Mouse (Mus musculus): ENCODE results near the gene Proser3.
"Not testable (repeated sequence)": the region's sequence is repeated elsewhere in the genome, so short reads cannot be mapped to it uniquely, and the experiment has no call there.

Proser3 gene

GRCm38 (mm10) chr7:30550603-30551002, 1.5 kb downstream of the Proser3 start:
- ATAC-seq (ENCODE audit: insufficient number of reproducible peaks, low FRiP score, low TSS enrichment): no peak

- no peak for ATAC-seq (ENCODE audit: insufficient number of reproducible peaks, low FRiP score, low TSS enrichment)
These were observed 2.2 kb downstream of the Proser3 start for GRCm38 (mm10) chr7:30549880-30550279.

GRCm38 (mm10) chr7:30544327-30544726, 7.8 kb downstream of the Proser3 start:
- ATAC-seq (ENCODE audit: insufficient number of reproducible peaks, low FRiP score, low TSS enrichment): no peak

GRCm38 (mm10) chr7:30540572-30540971, 11.5 kb downstream of the Proser3 start:
- no peak for ATAC-seq (ENCODE audit: insufficient number of reproducible peaks, low FRiP score, low TSS enrichment)

- peak; percentile 74; the same call in 1 of the 2 replicates for ATAC-seq (ENCODE audit: insufficient number of reproducible peaks, low FRiP score, low TSS enrichment)
These were observed 17.2 kb downstream of the Proser3 start, which contains the start of gene Arhgap33 for GRCm38 (mm10) chr7:30534633-30535577. Arhgap33 (minus strand) TSS chr7:30535060.

- ATAC-seq (ENCODE audit: insufficient number of reproducible peaks, low FRiP score, low TSS enrichment): no peak
These were observed 18.0 kb downstream of the Proser3 start for GRCm38 (mm10) chr7:30533941-30534632.

GRCm38 (mm10) chr7:30532931-30533330, 19.2 kb downstream of the Proser3 start:
- no peak for ATAC-seq (ENCODE audit: insufficient number of reproducible peaks, low FRiP score, low TSS enrichment)

GRCm38 (mm10) chr7:30531291-30531815, 20.7 kb downstream of the Proser3 start:
- no peak for ATAC-seq (ENCODE audit: insufficient number of reproducible peaks, low FRiP score, low TSS enrichment)

GRCm38 (mm10) chr7:30526981-30527380, 25.1 kb downstream of the Proser3 start:
- no peak for ATAC-seq (ENCODE audit: insufficient number of reproducible peaks, low FRiP score, low TSS enrichment)

- no peak for ATAC-seq (ENCODE audit: insufficient number of reproducible peaks, low FRiP score, low TSS enrichment)
These were observed 25.7 kb downstream of the Proser3 start for GRCm38 (mm10) chr7:30526399-30526798.

GRCm38 (mm10) chr7:30525954-30526353, 26.1 kb downstream of the Proser3 start:
- ATAC-seq (ENCODE audit: insufficient number of reproducible peaks, low FRiP score, low TSS enrichment): no peak

GRCm38 (mm10) chr7:30524487-30524886, 27.6 kb downstream of the Proser3 start:
- no peak for ATAC-seq (ENCODE audit: insufficient number of reproducible peaks, low FRiP score, low TSS enrichment)

GRCm38 (mm10) chr7:30522871-30523270, 29.2 kb downstream of the Proser3 start:
- no peak for ATAC-seq (ENCODE audit: insufficient number of reproducible peaks, low FRiP score, low TSS enrichment)

GRCm38 (mm10) chr7:30520856-30521255, 31.2 kb downstream of the Proser3 start:
- ATAC-seq (ENCODE audit: insufficient number of reproducible peaks, low FRiP score, low TSS enrichment): peak; percentile 36; the same call in 1 of the 2 replicates

GRCm38 (mm10) chr7:30520396-30520795, 31.7 kb downstream of the Proser3 start:
- no peak for ATAC-seq (ENCODE audit: insufficient number of reproducible peaks, low FRiP score, low TSS enrichment)

GRCm38 (mm10) chr7:30518325-30518724, 33.8 kb downstream of the Proser3 start:
- no peak for ATAC-seq (ENCODE audit: insufficient number of reproducible peaks, low FRiP score, low TSS enrichment)

- ATAC-seq (ENCODE audit: insufficient number of reproducible peaks, low FRiP score, low TSS enrichment): no peak
These were observed 36.9 kb downstream of the Proser3 start for GRCm38 (mm10) chr7:30515003-30515760.

- ATAC-seq (ENCODE audit: insufficient number of reproducible peaks, low FRiP score, low TSS enrichment): no peak
These were observed 44.0 kb downstream of the Proser3 start for GRCm38 (mm10) chr7:30508061-30508460.

GRCm38 (mm10) chr7:30501159-30501558, 50.9 kb downstream of the Proser3 start:
- not testable (repeated sequence) for ATAC-seq (ENCODE audit: insufficient number of reproducible peaks, low FRiP score, low TSS enrichment)

- not testable (repeated sequence) for ATAC-seq (ENCODE audit: insufficient number of reproducible peaks, low FRiP score, low TSS enrichment)
These were observed 56.5 kb downstream of the Proser3 start for GRCm38 (mm10) chr7:30495506-30496042.
